Mouse (Mus musculus) small intestine, adult 2 months (tissue): ENCODE results near the gene Maml3. TPM values are rescaled to one million over a fixed set of nuclear protein-coding genes. Genes with fewer than 3 reads are reported as not detected.

Source experiments
- H3K27ac ChIP-seq: fragments of 200-500 bp; 2 replicates; pipeline ENCODE4 v1.5.1; 2012; ENCODE audit warnings: low read depth, low read length, control low read depth, inconsistent platforms; ENCODE audit not compliant: insufficient read depth
- H3K27me3 ChIP-seq: fragments of 200-500 bp; 2 replicates; pipeline ENCODE4 v1.6.1; 2012; ENCODE audit warnings: mild to moderate bottlenecking, moderate library complexity, low read length, inconsistent platforms; ENCODE audit not compliant: control insufficient read depth, insufficient read depth
- H3K36me3 ChIP-seq: fragments of 200-500 bp; 2 replicates; pipeline ENCODE4 v1.6.1; 2012; ENCODE audit warnings: mild to moderate bottlenecking, low read length, control low read depth, inconsistent platforms; ENCODE audit not compliant: control insufficient read depth, insufficient read depth
- H3K4me1 ChIP-seq: fragments of 200-500 bp; 2 replicates; pipeline ENCODE4 v1.6.1; 2012; ENCODE audit warnings: low read length, inconsistent platforms, mixed read lengths; ENCODE audit not compliant: control insufficient read depth, insufficient read depth, insufficient read length
- H3K4me3 ChIP-seq: fragments of 200-500 bp; 2 replicates; pipeline ENCODE4 v1.5.1; 2012; ENCODE audit warnings: low read depth, mild to moderate bottlenecking, control low read depth, inconsistent platforms, low read length, moderate library complexity
- CTCF ChIP-seq: fragments of 200-500 bp; IDR thresholded peaks from 2 replicates; pipeline ENCODE4 v1.5.1; 2012; ENCODE audit warnings: low read depth, mild to moderate bottlenecking, control low read depth, inconsistent platforms, low read length, moderate library complexity, mixed read lengths; ENCODE audit not compliant: insufficient replicate concordance, insufficient read length; ENCODE audit errors: extremely low read depth
- POLR2A ChIP-seq: fragments of 200-500 bp; IDR thresholded peaks from 2 replicates; pipeline ENCODE4 v1.6.1; 2012; ENCODE audit warnings: low read depth, mild to moderate bottlenecking, control low read depth, inconsistent platforms, low read length, moderate library complexity
- WGBS: fragments of 180-500 bp; shearing (Covaris S2); methylation state at CpG from one replicate; pipeline ENCODE4 v1.1.7; 2018; 5-methylcytosine and 5-hydroxymethylcytosine counted together
- polyA plus RNA-seq: library from polyadenylated mRNA; depleted of rRNA; stranded (reverse); fragments of >200 nt; gene quantifications from 2 replicates; pipeline ENCODE4 v1.2.3, GENCODE M21; 2012

The Maml3 gene
- polyA plus RNA-seq, 1 experiment, result 3.2 TPM

- TF ChIP-seq CTCF, result no peak
- TF ChIP-seq POLR2A, result peak; percentile 45; the same call in 1 of the 2 replicates
- peaks cover 8% of the 10 kb centered on the region; the same call in 1 of the 2 replicates for H3K4me1 ChIP-seq
Measured at GRCm38 (mm10) chr3:52088458-52089341, 16.2 kb downstream of the Maml3 start.

GRCm38 (mm10) chr3:52087636-52088280 is 17.1 kb downstream of the Maml3 start:
- Histone ChIP-seq H3K27ac (peak overlapping the region; percentile 12; the same call in 1 of the 2 replicates), H3K4me1 (peaks cover 8% of the 10 kb centered on the region; the same call in 1 of the 2 replicates), H3K36me3 (no peaks in the 10 kb centered on the region), H3K4me3 (no peak overlapping the region), H3K27me3 (no peaks in the 10 kb centered on the region)
- 78% methylated on average over 7 of the region's 7 CpGs for WGBS
- TF ChIP-seq POLR2A, result no peak
- no peak for TF ChIP-seq CTCF

More at GRCm38 (mm10) chr3:52088458-52089341, 16.2 kb downstream of the Maml3 start:
- Histone ChIP-seq H3K27ac (peak overlapping the region; percentile 86), H3K4me3 (peak overlapping the region; percentile 56), H3K36me3 (no peaks in the 10 kb centered on the region), H3K27me3 (no peaks in the 10 kb centered on the region)
- 17% methylated on average over 19 of the region's 19 CpGs for WGBS

- TF ChIP-seq CTCF (no peak), POLR2A (no peak)
- WGBS, result 93% methylated on average over 2 of the region's 2 CpGs
- no peak overlapping the region for H3K27ac ChIP-seq
- H3K36me3 ChIP-seq, result no peaks in the 10 kb centered on the region
- no peak overlapping the region for H3K4me3 ChIP-seq
- H3K4me1 ChIP-seq, result no peaks in the 10 kb centered on the region
- H3K27me3 ChIP-seq, result no peaks in the 10 kb centered on the region
Measured at GRCm38 (mm10) chr3:52078763-52079162, 26.1 kb downstream of the Maml3 start.

DNA sequence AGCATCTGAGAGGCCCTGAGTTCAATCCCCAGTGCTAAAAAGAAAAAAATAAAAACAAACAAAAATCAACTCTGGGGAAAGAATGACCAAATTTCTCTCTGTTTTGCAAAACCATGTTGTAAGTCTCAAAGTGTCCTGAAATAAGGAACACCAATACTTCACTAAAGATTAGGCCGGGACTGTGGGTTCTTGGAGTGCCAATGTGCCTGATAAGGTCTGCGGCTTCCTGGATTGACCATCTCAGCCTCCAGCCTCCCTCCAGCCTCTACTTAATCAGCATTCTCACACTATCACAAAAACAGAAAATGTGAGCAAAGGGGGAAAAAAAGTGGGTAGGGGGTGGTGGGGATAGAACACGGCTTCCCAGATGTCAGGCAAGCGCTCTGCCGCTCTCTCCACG is 30.9 kb downstream of the Maml3 start:
- WGBS, result 88% methylated on average over 6 of the region's 6 CpGs
- H3K27me3 ChIP-seq, result no peaks in the 10 kb centered on the region
- no peaks in the 10 kb centered on the region for H3K36me3 ChIP-seq
- H3K27ac ChIP-seq, result no peak overlapping the region
- H3K4me1 ChIP-seq, result peaks cover 2% of the 10 kb centered on the region; the same call in 1 of the 2 replicates
- no peak overlapping the region for H3K4me3 ChIP-seq
- TF ChIP-seq POLR2A (no peak), CTCF (no peak)

DNA sequence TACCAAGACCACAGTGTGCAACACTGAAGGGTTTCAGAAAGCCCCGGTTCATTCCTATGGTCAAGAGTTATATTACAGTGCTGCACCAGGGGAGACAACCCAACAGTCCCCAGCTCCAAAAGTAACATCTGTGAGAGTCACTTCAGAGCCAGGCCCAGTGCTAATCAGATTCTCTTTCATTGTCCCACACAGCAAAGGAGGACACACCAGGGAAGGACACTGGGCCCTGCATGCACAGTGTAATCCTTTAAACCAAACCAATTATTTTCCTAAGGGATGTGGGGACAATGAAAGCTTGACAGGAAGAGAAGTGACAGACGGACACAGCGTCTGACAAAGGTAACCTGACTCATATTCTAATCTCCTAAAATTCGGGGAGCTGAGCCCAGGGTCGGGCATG is 32.9 kb downstream of the Maml3 start:
- Histone ChIP-seq H3K4me3 (no peak overlapping the region), H3K27me3 (no peaks in the 10 kb centered on the region), H3K4me1 (peaks cover 2% of the 10 kb centered on the region; the same call in 1 of the 2 replicates), H3K36me3 (no peaks in the 10 kb centered on the region), H3K27ac (no peak overlapping the region)
- WGBS, result 59% methylated on average over 5 of the region's 5 CpGs
- TF ChIP-seq POLR2A (no peak), CTCF (no peak)

- Histone ChIP-seq H3K4me1 (peaks cover 2% of the 10 kb centered on the region; the same call in 1 of the 2 replicates), H3K27ac (0 out of 2 replicates have a peak overlapping the region, but pooled peaks have one; percentile 11), H3K27me3 (no peaks in the 10 kb centered on the region), H3K4me3 (peak overlapping the region; percentile 63), H3K36me3 (no peaks in the 10 kb centered on the region)
- WGBS, result 35% methylated on average over 4 of the region's 4 CpGs
- no peak for TF ChIP-seq CTCF
- TF ChIP-seq POLR2A, result no peak
Measured at GRCm38 (mm10) chr3:52070163-52070478, 34.8 kb downstream of the Maml3 start.
